Mouse (Mus musculus): Measurements from ENCODE around the gene Mcu.

The Mcu gene

DNA sequence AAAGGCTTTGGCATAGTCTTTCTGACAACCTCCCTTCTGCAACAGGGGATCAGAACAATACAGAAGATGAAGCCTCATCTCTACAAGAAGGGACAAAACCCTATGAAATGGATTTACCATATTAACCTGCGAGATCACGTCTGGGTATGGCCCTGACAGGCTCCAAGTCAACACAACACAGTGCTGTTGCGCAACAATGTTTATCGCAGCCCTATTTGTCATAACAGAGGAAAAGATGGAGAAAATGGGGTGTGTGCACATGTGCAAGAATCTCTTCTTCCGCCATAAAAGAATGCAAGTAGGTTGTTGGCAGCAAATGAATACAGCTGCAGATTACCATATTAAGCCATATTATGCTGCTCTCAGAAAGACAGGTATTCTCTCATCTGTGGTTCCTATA lies 88.7 kb downstream of the Mcu start:
- no peak for DNase-seq

DNA sequence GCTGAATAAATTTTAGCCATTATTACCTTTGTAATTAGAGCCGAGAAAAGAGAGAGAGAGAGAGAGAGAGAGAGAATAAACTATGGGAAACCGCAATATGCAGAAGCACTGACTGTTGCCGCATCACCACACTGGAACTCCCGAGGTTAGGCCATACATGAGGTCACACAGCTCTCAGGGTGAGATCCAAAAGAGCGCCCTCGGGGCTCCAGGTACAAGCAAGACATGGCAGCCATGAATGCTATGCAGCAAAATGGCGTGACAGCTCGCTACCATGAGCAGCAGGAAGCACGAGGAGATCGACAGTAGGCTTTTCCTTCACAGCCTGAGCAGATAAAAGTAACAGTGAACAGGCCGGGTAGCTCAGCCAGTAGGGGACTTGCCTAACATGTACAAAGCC lies 89.2 kb downstream of the Mcu start:
- no peak for DNase-seq

DNA sequence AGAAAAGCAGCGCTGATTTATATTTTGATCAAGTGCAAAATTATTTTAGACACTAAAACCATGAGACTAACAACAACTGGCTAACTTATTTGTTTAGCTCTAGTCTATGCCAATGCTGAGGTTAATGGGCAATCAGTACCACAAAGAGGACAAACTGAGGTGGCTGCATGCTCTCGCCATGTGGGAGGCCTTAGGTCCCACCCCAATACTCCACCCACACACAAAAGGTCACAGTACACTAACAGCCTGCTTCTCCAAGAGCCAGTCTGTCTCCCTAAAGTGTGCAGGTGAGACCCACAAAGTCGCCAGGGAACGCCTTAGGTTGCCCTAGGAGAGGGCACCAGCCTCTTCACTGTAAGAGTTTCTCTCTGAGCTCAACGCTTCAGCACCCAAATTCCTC lies 91.8 kb downstream of the Mcu start:
- no peak for DNase-seq

DNA sequence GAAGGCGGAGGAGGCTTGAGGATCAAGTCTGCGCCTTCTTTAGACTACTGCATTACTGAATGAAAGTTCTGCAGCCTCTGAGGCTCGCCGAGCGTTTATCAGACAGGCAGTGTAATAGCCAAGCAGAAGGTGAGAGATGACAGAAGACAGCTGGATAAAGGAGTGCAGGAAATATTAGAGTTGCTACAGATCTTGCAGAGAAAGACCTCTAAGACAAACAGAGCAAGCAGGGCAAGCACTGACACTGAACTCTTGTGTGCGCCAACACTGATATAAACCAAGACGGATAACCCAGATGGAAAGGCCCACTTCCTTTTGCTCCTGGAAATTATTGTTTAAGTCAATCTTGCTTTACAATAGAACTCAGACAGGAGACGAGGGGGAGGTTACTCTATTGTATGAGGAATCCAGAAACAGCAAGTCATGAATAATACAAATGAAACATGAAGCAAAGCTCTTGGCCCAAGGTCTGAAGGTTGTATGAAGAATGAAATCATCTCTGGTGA lies 92.6 kb downstream of the Mcu start:
- DNase-seq: no peak

DNA sequence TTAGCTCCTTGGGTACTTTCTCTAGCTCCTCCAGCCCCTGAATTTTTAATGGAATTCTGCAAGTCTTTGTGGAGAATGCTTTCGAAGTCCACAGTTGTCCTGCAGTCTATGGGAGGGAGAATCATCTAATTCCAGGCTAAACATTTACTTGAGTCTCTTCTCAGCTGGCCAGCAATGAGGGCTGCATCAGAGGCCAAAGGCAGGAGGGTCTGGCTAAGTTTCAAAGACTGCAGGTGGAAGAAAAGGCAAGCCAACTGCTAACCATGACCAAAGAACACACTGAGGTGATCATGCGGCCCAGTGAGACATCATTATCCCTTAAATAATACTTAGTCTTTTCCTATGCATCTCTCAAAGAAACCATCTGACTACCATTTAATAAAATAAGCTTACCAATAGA lies 95.8 kb downstream of the Mcu start:
- no peak for DNase-seq

DNA sequence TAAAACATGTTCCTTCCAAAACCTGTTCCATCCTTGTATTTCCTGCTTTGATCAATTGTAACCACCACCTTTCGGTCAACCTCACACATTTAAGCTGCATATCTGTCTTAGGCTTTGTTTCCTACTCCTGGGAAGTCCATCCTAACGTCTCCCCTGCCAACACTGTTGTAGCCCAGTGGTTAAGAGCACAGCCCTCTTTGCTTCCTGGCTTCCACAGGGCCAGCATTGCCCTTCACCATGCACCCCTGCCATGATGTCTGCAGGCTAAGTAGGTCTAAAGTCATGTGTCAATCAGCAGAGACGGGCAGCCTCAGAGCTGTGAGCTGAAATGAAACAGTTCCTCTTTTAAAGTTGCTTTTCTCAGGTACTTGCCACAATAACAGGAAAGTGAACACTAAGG lies 97.1 kb downstream of the Mcu start:
- DNase-seq: no peak

DNA sequence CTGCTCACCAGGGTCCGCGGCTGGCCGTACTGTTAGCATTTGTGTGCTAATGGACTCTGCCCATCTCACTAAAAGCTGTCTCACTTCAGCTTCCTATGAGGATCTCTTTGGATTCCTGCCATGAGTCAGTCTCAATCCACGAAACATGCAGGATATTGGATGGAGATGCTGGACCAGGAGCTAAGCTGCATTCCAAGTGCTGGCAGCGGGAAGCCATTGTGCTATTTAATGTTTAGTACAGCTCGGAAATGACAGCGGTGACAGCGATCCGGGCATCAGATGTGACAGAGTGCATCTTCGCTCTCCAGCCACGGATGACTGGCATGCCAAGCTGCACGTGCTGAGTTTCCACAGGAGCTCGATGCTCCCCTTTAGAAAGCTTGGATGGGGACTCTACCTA lies 99.3 kb downstream of the Mcu start:
- no peak for DNase-seq

DNA sequence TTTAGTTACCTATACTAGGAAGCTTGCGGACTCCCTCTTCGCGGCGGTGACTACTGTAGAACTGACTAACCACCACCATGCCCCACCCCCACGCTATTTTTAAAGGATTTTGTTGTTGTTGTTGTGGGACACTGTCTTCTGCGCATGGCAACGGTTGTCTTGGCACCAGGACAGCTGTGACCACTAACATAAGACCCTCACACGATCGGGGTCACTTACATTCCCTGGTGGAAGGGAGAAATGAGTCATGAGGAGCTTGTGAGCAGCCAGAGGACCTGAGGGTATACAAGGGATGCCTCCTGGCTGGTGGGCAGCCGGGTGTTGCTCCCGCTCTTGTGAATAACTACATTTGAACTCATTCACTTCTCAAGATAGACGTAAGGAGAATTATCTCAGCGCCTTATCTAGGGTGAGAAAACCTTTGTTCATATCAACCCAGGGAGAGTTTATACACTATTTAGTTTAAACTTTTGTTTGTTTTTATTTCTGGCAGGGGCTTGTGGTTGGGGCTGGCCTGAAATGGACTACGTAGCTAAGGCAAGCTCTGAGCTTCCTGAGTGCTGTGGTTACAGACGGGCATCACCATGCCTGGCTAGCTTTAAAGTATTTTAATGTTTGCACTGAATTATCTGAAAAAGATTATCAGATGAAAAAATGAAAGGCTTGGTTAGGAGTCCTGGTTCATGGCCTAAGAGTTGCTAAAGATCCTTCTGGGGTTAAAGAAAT lies 101.6 kb downstream of the Mcu start:
- no peak for DNase-seq

DNA sequence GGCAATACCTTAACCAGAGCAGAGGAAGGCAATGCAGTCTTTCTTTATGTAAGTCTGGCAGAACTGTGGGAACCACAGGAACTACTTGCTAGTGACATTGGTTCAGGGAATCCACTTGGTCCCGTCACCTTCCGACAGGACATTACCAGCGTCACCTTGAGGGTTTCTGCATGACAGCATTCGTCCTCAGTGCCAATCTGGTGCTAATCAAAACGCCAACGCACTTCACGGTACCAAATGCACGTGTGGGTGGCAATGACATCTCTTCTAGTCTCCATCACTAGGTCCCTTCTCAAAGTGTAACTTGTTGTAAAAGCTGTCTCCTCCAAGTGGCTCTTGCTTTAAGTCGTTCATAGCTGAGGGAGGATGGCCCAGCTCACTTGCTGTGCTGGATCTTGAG lies 104.3 kb downstream of the Mcu start:
- DNase-seq: no peak

DNA sequence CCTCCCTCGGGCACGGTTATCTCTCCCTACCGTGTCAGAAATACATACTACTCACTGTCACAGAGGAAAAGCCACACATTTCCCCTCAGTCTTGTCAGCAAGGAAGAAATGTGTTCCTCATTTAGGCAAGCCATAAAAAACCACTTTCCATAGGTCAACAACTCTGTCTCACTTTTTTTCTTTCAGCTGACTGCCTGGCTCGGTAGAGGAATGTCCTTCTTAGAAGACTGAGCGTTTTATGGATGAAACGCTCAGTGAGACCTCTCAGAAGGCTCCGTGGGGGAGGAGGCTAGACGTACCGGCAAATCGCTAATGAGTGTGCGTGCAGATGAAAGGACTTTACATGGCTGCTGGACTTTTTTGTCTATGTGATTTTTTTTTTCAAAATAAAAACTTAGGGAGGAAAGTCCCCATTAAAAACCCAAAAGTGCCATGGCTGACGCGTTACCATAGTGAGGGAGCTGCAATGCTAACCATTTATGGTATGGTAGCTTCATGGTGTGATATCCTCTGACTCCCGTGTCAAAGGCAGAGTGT lies 105.0 kb downstream of the Mcu start:
- DNase-seq: no peak

DNA sequence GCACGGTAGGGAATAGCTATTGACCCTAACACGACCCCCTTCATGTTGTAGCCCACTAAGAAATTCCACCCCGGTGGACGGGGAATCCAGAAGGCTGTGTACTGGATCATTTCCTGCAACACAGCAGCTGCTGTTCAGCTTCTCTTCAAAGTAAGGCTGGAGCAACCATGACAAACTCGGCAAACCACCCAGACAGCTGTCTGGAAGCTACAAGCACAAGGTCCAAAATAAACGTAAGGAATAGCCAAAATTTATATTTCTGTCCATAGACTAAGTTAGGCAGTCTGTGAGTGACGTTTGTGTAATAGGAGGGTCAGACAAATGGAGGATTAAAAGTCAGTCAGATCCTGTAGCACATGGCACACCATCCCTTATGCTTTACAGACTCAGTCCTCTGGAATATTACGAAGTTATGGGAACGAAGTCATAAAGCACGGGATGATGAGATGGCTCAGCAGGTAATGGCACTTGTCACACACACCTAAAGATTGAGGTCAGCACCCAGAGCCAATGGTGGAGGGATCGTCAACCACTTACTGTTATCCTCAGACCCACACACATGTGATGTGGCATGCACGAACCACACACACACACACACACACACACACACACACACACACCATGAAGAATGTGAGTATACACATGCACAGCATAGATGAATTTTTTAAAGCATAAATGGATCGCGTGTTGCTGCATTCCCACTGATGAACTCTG lies 105.6 kb downstream of the Mcu start:
- no peak for DNase-seq

DNA sequence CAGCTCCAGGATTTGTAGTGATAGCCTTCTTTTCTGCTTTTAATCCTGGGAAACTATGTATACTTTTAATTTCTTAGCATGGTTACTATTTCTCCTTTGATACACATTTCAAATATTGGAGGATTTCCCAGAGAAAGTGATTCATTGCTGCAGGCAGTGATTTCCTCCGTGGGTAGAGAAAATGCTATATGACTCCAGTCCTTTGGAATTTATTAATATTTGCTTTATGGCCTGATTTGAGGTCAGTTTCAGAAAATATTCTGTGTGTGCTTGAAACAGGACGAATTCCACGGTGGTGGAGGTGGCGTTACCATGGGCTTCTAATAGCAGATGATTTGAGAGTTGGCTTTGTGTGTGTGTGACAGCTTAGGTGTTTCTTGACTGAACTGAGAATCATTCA lies 107.3 kb downstream of the Mcu start:
- no peak for DNase-seq

DNA sequence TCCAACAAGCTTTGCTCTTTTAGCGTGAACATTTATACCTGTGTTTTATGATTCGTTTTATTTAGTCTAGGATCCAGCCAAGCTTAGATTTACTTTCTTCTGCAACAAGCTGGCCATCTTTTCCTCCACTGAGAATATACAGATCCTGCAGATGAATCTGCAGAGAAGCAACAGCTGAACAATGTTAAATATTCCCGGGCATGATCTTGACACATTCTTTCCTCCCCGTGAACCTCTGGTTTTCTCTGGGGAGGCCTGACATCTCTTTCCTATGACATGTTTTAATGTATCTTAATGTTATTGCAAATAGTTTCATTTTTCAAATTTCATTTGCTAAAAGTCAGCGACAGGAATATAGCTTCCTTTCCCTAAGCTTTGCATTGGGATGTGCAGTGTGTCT lies 109.8 kb downstream of the Mcu start:
- DNase-seq: no peak

DNA sequence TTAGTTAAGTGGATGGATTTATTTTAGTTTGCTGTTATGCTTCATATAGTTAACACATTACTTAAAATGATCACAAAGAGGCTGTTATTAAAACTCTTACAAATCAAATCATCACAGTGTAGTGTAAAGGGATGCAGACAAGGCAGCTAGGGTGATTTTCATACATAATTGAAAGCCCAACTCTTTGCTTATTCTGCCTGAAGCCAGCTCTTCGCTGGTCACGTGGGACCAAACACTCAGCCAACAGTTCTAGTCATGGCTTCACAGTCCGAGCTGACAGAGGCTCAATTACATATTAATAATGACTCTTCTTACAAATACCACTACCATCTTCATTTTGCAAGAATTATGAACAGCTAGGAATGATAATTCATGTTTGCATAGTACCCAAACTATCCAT lies 112.2 kb downstream of the Mcu start:
- DNase-seq: no peak

DNA sequence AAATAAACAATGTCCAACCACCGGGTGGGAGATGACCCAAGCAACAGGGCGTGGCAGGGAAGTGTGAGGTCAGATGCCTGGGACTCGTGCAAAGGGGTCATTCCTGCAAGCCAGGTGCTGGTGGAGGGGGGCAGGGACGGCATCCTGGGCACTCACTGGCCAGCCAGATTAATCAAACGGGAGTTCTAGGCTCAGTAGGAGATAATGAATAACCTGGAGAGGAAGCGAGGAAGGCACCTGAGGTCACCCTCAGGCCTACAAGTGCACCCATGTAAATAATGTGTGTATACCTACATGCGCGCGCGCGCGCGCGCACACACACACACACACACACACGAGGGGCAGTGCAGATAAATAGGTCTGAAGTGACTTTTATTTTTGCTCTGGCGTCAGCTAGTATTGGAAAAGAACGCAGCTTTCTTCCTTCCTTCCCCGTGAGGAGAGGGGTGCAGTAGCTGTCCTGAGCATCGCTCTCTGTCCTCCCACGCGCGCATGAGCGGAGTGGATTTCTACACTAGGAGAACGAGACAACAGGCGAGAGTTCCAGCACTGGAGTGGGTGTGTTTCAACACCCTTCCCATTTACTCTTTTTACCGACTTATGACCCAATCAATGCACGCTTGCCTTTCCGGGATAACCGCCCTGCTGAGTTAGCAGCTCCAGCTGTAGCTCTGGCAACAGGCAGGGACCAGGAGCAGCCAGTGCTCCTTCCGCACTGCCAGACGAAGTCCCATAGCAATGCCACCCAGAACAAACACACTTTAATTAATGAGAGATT lies 112.9 kb downstream of the Mcu start:
- DNase-seq: peak; percentile 53

DNA sequence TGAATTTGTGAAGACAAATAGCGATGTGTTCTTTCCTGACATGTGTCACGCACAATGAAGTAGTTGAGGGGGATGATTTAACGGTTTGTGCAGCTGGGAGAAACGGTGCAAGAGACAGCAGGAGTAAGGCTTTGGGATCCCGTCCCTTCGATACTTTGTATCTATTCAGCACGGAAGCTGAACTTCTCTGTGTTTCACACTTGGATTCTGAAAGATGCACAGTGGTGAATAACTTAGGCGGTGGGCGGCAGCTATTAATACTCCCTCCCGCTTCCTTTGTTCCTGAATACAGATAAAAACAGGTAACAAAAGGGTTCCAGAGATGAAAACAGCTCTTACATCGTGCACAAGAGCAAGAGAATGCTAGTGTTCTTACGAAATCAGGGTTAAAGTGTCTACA lies 114.1 kb downstream of the Mcu start:
- DNase-seq: no peak

DNA sequence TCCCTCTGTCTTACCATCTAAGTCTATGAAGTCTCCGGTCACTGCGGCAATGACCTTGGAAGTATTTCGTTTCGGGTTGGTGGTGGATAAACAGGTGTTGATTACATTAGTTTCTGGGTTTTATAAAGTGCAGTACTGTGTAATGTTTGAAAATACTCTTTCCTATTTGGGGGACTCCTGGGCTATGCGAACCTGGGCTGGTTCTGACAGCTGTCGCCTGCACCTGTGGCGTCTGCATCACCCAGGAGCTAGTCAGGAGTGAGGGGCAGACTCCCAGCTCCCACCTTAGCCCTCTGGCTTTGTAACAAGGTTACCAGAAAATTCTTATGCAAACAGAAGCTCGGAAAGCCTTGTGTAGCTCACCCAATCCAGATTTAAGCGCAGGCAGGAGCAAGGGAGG lies 114.7 kb downstream of the Mcu start:
- DNase-seq: no peak

DNA sequence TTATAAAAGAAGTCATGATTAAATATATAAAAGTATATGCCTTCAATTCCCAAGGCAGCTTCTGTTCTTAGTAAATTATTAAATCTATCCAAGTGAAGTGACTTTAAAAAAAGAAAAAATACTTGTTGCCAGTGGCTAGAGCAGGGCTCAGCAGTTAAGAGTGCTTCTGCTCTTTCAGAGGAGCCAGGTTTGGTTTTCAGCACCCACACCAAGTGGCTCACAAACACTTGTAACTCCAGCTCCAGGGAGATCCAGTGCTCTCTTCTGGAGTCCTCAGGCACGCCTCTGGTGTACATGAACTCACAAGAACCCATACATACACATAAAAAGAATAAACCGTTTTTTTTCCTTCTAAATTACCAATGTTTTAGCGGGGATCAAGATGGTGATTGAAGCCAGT lies 116.3 kb downstream of the Mcu start:
- no peak for DNase-seq

DNA sequence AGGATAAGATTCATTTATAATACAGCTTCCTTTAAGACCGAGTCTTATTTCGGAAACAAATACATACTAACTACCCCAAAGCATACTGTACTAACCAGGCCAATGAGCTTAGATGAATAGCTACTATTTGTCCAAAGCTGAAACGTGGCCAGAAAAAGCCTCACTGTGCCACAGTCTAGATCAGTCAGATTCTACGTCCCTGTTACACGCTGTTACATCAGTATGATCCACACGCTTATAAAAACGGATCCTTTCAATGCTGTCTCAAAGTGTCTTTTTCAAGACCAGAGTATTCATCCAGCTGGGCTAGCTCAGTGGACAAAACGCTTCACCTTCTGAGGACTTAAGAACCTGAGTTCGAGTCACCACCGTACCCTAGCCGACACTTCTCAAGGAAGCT lies 119.5 kb downstream of the Mcu start:
- no peak for DNase-seq

DNA sequence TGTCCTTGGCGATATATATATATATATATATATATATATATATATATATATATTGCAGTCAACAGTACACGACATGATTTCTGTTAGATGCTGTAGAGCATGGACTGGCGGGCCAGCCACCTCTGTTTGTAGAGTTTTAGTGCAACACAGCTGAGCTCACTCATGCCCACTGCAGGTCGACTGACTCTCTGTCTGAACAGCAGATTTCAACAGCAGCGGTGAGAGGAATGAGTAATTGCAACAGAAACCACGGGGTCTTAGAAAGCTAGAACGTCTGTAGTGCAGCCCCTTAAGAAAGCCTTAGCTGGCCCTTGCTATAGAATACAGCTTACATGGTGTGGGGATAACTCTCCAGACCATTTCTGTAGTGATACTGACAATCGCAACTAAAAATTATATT lies 121.6 kb downstream of the Mcu start:
- DNase-seq: no peak

DNA sequence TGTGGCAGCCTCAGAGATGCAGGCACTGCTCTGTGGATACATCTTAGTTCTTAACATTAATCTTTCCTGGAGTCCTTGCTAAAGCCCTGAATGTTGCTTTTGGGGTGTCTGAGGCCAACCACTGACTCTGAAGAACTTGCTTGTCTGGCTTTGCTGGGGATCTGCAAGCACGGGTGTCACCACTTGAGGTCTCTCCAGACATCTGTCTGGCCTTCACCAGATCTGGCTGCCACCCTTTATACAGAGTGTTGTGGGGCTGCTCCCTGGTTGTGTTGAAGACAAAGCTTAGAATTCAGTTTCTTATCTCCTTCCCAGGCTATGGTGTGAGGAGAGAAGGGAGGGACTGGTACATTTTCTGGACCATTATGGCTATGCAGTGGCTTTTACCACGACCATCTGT lies 122.4 kb downstream of the Mcu start:
- no peak for DNase-seq

DNA sequence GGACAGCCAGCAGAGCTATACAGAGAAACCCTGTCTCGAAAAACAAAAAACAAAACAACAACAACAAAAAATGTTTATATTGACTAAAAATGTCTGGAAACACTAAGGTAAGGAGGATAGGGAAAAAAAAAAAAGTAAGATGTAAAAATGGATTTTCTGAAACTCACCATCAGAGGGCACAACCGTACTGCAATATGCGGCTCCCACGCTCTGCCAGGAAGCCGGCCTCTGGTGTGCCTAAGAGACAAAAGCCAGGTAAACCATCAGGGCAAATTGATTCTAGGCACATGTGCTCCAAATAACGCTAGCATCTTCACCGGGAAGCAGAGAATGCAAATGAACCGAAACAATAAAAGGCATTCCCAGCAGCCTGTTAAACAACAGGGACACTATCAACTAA lies 125.6 kb downstream of the Mcu start:
- peak; percentile 31 for DNase-seq

DNA sequence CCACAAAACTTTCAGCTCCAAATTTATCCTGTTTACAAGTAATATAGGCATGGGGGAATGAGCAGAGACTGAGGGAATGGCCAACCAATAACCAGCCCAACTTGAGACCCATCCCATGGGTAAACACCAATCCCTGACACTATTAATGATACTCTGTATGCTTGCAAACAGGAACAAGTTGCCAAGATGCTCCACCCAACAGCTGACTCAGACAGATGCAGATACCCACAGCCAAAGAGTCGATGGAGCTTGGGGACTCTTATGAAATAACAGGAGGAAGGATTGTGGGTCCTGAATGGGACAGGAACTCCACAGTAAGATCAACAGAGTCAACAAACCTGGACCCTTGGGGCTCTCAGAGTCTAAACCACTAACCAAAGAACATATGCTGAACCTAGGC lies 127.1 kb downstream of the Mcu start:
- no peak for DNase-seq

DNA sequence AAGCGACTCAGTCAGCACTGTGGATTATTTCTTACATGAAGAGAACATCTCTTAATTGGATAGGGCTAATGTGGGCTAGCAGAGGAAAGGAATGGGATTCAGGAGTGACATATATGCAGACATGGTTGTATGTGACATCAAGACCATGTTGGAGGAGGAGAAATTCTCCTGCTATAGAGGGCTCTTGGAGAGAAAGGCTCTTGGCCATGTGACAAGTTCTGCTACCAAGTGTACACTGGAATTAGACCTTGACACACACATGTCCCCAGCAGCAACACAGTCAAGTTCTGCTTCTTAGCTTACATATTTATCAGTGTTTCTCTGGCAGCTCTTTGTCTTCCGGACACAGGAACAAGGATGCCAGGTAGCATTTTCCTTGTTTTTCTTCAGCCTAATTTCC lies 129.1 kb downstream of the Mcu start:
- DNase-seq: no peak
